Mouse (Mus musculus): ENCODE data around the gene Ip6k1.

DNA sequence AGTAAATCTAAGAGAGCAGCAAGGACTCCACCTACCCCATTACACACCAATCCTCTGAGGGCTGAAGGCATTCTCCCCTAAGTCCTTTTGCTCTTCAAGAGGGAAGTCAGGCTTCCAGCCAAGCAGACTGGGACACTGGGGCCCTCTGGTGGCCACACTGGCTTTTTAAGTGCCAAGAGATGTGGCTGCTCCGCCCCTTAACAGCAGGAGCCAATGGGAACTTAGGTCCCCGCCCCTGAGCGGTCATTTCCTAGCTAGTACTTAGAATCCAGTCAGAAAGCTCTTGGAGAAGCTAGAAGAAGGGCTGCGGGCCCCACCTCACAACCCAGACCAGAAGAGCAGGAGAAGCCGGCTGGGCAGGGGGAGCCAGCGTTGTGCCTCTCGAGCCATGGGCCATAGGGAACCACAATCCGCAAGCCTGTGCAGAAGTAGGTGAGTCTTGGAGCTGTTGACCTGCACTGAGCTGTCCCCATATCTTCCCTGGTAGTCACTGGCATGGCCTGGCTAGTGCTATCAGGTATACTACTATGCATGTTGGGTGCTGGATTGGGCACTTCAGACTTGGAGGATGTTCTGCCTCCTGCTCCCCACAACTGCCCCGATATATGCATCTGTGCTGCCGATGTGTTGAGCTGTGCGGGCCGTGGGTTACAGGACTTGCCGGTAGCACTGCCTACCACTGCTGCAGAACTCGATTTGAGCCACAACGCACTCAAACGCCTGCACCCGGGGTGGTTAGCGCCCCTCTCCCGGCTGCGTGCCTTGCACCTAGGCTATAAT is 50.8 kb downstream of the Ip6k1 start, which contains the start of gene Amigo3:
- peak; percentile 85 for TF ChIP-seq CTCF (IDR thresholded peaks at IDR 0.05; ENCODE audit: insufficient read depth, low read length)
- peak; percentile 38; the same call in 1 of the 2 replicates for TF ChIP-seq POLR2A (IDR thresholded peaks at IDR 0.05; ENCODE audit: borderline replicate concordance, extremely low read depth, low read depth, low read length)

Data from lung, adult 2 months (tissue).